Mouse (Mus musculus): Measurements from ENCODE around the gene Maz.

Maz gene

DNA sequence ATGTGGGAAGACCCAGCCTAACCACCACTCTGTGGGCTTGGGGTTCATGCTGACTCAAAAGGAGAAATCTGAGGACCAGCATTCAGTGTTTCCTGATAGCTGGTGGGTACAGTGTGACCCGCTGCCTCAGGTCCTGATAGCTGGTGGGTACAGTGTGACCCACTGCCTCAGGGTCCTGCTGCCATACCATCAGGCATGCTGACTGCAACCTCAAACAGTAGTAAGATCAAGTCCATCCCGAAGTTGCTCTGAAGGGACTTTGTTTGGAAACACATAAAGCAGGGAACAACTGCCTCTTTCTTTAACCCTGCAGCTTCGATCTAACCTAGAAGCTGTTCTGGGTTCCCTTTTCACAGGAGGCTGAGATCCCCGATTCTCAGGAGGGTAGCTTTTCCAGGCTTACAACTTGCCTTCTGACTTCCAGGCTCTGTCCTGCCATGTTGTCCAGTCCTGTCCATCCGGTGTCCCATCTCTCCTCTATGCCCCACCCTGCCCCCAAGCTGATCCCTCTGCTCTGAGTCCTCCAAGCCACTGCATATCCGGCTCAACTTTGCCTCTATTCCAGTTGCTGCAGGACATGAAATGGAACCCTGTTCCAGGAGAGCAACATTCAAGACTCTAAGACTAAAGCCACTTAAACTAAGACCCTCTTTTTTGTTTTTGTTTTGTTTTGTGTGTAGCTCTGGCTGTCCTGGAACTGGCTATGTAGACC lies 19.4 kb downstream of the Maz start:
- DNase-seq (ENCODE audit: low read depth) = no peak

DNA sequence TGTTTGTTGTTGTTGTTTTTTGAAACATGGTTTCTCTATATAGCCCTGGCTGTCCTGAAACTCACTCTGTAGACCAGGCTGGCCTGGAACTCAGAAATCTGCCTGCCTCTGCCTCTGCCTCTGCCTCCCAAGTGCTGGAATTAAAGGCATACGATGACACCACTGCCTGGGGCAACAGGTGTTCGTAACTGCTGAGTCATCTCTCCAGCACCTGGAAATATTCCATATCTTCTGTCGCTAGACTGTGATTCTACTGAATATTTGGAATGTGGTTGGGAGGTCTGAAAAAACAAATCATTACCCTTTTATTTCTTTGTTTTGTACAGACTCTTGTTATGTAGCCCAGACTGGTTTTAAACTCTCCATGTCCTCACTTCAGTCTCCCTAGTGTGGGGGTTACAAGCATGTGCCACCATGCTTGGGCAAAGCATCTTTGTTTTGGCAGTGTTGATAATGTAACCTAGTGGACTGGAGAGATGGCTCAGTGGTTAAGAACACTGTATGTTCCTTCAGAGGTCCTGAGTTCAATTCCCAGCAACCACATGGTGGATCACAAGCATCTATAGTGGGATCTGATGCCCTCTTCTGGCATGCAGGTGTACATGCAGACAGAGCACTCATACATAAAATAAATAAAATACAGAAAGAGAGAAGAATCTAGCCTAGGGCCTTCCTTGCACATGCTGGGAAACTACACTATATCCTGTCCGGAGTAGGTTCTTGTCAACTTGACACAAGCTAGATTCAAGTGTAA lies 22.5 kb downstream of the Maz start:
- DNase-seq (ENCODE audit: low read depth) = no peak

DNA sequence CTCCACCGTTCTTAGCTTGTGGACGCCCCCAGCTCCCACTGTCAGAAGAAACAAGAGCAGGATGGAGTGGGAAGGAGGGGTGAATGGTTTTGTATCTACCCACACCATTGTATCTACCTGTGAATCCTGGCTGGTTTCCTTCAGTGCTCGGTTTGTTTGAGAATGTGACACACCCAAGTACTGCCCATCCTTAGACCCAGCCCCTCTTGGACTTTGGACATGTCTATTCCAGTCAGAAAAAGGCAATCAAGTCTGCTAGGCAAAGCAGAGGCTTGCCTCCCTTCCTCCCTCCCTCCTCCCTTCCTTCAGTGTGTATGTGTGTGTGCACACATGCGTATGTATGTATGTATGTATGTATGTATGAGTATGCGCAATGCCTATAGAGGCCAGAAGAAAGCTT lies 23.2 kb downstream of the Maz start:
- DNase-seq (ENCODE audit: low read depth) = no peak

DNA sequence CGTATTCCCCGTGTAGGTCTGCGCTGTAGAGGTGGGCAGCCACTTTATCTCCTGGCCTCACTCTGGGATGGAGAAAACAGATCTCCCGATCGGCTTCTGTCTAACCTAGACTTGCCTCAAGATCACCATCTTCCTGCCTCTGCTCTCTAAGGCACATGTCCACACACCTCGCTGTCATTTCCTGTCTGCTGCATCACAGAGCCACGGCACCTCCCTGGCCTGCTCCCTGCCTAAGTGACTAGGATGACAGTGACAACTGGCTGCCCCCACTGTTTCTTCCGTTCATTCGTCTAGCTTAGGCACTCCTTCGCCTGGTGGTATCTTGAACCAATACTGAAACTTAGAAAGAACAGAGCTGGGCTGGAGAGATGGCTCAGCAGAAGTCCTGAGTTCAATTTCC lies 27.3 kb downstream of the Maz start:
- DNase-seq (ENCODE audit: low read depth) = peak; percentile 66

DNA sequence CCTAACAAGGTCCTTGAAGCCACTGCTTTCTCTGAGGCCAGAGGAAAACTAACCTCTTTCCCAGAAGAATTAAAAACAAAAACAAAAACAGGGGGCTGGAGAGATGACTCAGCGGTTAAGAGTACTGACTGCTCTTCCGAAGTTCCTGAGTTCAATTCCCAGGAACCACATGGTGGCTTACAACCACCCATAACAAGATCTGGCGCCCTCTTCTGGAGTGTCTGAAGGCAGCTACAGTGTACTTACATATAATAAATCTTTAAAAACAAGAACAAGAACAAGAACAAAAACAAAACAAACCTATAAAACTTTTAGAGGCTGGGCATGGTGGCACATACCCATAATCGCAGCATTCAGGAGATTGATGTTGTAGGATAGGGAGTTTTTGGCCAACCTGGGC lies 30.4 kb downstream of the Maz start:
- DNase-seq (ENCODE audit: low read depth) = no peak

DNA sequence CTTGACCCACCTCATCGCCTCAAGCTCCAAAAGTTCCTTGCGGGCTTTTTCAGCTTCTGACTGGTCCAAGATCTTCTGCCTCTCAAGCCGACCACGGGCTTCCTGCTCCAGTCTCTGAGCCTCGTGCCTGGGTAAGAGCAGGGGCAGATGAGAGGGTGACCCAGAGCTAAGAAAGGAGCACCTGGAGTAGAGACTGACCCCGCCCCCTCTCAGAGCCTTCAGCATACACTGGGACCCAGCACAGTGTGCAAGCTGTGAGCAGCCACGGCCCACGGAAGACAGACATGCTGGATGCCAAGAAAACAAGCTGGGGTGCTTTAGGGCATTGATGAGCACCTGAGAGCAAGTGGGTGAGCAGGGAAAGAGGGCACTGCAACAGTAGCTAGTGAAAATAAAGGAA lies 38.0 kb downstream of the Maz start:
- no peak for DNase-seq (ENCODE audit: low read depth)

DNA sequence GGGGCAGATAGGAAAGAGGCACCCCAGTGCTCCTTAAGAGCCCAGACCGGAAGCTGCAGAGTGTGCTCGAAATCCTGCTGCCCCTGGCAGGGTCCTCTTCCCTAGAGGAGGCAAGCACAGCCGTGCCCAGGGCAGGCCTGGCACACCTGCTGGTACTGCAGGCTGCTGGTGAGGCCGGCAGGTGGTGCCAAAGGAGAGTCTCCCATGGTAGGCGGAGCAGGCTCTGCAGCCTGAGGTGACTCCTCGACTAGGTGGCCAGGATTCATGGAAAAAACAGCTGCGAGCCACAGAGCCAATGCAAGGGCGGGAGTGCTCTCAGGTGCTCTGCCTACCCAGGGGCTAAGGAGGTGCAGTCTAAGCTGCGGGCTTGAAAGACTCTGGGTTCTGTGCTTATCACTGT lies 40.5 kb downstream of the Maz start:
- peak; percentile 53 for DNase-seq (ENCODE audit: low read depth)

DNA sequence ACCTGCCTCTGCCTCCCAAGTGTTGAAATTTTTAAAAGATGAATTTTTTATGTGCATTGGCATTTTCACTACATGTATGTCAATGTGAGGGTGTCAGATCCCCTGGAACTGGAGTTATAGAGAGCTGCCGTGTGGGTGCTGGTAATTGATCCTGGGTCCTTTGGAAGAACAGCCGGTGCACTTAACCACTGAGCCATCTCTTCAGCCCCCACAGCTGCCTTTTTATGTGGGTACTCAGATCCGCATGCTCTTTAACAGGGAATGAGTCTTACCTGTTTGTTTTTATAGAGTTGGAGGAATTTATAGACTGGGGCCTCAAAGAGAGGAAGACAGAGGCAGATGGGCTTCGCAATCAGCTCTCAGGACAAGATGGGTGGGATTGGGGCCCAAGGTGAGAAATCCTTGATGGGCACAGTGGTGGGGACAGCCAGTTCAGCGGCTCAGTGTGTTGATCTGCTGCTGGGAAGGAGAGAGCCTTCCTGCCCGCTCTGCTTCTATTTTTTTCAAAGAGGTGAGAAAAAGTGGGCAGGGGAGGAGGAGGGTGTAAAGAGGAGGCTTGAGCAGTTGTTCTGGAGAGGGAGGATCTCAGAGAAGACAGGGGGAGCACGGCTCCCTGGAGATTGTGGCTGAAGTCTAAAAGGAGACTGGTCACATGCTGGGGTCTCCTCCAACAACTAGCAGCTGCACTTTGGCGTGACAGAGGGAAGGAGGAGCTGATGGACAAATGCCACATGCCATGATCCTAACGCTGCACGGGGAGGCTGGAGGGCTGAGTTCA lies 42.0 kb downstream of the Maz start:
- no peak for DNase-seq (ENCODE audit: low read depth)

DNA sequence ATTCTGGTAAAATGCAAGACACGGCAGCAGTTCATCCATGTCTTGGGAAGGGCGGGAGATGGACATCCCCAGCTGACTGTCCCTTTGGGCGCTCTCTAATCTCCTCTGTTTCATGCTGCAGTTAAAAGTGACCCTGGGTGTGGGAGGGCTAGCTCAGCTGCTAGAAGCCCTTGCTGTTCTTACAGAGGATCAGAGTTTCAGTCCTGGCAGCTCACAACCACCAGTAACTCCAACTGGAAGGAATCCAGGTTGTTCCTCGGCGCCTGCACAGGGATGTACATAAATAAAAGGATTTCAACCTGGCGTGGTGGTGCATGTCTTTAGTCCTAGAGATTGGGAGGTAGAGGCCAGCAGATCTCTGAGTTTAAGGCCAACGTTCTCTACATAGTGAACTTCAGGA lies 43.7 kb downstream of the Maz start:
- DNase-seq (ENCODE audit: low read depth) = no peak

DNA sequence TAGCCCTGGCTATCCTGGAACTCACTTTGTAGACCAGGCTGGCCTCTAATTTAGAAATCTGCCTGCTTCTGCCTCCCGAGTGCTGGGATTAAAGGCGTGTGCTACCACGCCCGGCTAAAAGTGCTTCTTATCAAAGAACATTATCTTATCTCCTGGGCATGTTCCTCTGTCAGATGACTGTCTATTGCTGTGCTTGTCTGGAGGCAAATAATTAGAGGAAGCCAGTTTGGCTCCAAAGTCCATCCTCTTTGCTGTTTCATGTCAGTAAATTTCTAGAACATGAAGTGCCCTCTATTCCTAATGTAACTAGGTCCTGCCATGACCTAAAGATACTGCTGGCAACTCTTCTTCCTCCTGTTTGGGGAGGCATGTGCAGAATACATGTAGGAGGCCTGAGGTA lies 44.8 kb downstream of the Maz start:
- no peak for DNase-seq (ENCODE audit: low read depth)

DNA sequence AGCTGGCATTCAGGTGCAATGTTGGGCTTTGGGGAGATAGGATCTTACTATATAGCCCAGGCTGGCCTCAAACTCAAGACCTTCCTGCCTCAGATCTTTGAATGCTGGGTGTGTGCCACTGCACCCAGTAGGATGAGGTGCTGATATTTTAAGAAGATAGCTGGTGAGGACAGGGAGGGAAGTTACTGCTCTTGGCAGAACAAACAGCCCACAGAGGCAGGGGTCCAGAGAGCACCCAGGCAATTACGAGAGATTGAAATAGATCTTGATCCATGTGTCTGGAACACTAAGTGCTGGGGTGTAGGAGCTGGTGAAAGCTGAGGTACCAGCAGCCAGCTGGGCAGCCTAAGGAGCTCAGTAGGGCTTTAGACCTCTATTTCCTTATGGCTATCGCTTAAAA lies 45.2 kb downstream of the Maz start:
- DNase-seq (ENCODE audit: low read depth) = no peak

DNA sequence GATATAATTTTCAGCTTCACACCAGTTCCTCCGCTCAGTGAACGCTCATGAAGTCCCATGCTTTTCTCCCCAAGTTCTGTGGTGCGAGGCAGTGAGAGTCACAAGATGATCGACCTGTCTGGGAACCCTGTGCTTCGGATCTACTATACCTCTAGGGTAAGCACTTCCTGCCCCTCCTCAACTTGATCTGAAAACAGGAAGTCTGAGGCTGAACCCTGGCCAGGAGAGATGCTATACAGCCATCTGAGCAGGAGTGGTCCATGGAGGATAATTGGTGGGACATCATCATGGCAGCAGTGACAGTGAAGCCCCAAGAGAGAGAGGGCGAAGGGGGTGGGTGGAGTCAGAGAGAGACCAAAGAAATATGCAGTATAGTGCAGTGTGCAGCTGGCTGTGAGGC lies 48.0 kb downstream of the Maz start:
- DNase-seq (ENCODE audit: low read depth) = peak; percentile 57

DNA sequence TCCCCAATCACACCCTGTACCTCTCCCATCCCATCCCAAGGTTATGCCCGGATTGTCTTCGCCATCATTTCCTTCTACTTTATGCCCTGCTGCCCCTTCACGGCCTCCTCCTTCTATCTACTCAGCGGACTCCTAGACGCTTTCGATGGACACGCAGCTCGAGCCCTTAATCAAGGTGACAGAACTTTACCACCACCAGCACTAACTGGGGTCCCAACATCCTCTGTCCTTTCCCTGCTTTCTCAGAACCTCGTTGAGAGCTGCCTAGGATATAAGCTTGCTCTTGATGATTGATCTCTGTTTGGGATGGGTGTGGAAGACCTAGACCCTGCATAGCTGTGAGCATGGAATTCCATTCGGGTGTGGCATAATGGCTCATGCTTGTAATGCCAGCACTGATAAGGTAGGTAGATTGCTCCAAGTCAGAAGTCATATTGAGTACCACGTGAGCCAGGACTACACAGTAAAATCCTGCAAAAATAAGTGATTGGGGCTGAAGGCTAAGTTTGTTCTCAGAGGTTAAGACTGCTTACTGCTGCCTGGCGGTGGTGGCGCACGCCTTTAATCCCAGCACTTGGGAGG lies 49.9 kb downstream of the Maz start:
- DNase-seq (ENCODE audit: low read depth) = peak; percentile 27

DNA sequence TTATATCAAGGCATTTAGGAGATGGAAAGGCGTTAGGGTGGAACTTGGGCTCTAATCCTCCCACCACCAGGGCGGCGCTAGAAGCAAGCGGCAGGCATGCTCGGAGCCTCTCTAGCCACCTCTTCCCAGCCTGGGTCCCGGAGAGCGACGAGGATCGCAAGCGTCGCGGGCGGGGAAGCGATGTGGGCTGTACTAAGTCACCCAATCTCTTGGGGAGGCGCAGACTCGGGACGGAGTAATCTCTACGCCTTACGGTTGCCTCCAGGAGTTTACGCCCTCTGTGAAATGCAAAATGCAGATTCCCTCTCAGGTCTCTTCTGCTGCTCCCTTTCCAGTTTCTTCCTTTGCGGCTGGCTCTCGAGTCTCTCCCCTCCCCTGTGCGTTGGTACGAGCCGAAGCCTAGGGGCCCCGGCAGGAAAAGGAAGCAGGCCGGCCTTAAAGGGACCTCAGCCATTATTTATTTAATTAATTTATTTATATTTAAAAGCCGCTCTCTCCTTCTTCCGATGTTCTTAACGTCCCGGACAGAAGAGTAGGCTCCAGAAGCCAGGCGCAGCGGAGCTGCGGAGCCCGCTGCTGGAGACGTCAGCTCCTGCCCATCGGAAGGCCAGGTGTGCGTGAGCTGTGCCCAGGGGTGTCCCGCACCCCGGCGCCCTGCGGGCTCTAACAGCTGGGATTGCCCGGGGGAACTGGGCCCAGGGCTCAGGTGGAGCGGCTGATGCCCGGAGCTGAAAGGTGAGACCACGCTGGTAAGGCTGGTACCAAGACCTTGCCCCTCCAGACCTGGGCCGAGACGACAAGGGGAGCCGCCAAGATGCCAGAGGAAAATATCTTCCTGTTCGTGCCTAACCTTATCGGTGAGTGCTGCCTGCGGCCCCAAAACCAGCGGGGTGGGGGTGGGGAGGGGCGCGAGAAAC lies 50.6 kb downstream of the Maz start, which contains the start of gene Cdiptos:
TSS of gene Cdiptos (minus strand) at position 149 of the 917 bp plus-strand sequence.
- peak; percentile 97 for DNase-seq (ENCODE audit: low read depth)

DNA sequence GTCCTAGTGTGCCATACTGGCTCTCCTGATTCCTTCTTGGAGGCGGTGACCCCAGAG lies 51.1 kb downstream of the Maz start, which contains the start of gene Cdipt:
TSS of gene Cdipt (plus strand) at position 22 of the 57 bp plus-strand sequence.
- no peak for DNase-seq (ENCODE audit: low read depth)

DNA sequence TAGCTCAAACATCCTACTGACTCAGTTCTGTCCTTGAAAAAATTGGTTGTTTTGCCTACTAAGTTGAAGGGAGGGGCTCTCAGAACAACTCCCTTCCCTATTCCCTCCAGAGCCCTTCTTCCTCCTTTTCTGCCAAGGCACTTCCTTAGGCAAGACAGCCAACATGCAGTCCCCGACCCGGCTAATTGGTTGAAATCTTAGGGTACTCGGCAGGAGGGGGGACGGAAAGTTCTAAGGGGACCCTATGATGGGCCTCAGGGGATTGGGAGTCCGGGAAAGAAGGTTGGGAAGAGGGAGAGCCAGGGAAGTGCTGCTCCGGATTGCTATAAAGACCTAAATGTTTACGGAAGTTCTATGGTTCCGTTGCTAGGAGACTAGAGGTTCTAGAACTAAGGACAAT lies 51.3 kb downstream of the Maz start:
- no peak for DNase-seq (ENCODE audit: low read depth)

Measured in naive thymus-derived CD4-positive, alpha-beta T cell, adult 2 months (primary cell).